Mouse (Mus musculus): ENCODE measurements around the gene Pkd2.
"Not testable (repeated sequence)": the region's sequence is repeated elsewhere in the genome, so short reads cannot be mapped to it uniquely, and the experiment has no call there.

Pkd2 gene

GRCm38 (mm10) chr5:104458832-104459705, at the start of gene Pkd2:
Gene Pkd2 (plus strand): TSS chr5:104459450.
- peak; percentile 76 for DNase-seq (ENCODE audit: low spot score)

DNA sequence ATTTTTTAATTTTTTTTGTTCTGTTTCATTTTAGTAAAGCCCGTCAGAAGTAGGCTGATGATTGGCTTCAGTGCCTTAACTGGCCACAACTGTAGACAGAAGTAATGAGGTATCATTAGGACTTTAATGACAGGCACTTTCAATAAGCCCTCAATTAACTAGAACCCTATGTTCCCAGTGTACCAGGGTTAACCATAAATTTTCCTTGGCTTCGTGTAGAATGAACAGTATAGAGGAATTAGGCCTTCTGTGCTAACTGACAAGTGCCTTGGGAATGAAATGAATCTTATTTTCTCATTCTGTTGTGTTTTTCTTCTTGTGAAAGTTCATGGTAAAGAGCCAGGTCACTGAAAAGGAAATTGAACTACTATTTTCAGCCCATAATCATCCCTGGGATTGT, 43.3 kb upstream of the Pkd2 start:
- no peak for DNase-seq (ENCODE audit: low spot score)

- no peak for DNase-seq (ENCODE audit: low spot score)
Observed at GRCm38 (mm10) chr5:104417028-104417427, 42.2 kb upstream of the Pkd2 start.

- no peak for DNase-seq (ENCODE audit: low spot score)
Observed at GRCm38 (mm10) chr5:104417721-104418120, 41.5 kb upstream of the Pkd2 start.

DNA sequence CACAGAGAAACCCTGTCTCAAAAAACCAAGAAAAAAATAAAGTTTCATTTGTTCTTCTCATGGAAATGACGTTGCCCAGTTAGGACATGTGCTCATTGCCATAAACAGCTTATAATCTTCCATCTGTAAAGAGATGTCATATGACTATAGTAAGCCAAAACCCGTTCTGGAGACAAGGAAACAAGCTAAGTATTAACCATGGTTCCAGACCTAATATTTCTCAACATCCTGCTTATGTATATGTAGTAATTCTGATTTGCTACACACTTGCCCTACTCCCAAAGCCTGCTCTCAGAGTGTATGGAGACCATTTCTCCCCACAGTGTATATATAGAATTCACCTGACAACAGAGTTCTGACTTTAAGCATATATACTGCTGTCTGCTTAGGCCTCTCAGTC, 37.2 kb upstream of the Pkd2 start:
- DNase-seq (ENCODE audit: low spot score): no peak

DNA sequence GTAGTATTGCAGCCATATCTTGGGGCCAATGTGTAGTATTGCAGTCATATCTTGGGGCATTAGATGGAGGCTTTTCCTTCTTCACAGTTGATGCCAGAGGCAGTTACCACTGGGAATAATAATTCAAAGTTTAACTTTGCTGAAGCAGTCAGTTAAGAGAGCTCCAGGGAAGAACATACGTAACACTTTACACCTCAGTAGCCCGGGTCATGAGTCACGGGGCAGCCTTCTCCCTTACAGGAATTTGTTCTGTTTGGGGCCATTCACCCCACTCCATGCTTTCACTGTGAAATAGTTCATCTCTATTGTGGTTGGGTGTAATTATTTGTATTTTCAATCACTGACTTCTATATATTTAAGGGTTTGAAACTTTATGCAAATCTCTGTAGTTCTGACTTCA, 35.4 kb upstream of the Pkd2 start:
- no peak for DNase-seq (ENCODE audit: low spot score)

GRCm38 (mm10) chr5:104425949-104426348, 33.3 kb upstream of the Pkd2 start:
- no peak for DNase-seq (ENCODE audit: low spot score)

GRCm38 (mm10) chr5:104432886-104433285, 26.4 kb upstream of the Pkd2 start:
- DNase-seq (ENCODE audit: low spot score): no peak

- no peak for DNase-seq (ENCODE audit: low spot score)
Observed at GRCm38 (mm10) chr5:104433968-104434565, 25.2 kb upstream of the Pkd2 start.

- no peak for DNase-seq (ENCODE audit: low spot score)
Observed at GRCm38 (mm10) chr5:104434835-104435301, 24.4 kb upstream of the Pkd2 start, which contains the start of gene Spp1. Gene Spp1 (plus strand): TSS chr5:104435118.

GRCm38 (mm10) chr5:104436406-104437076, 22.7 kb upstream of the Pkd2 start:
- no peak for DNase-seq (ENCODE audit: low spot score)

GRCm38 (mm10) chr5:104442396-104442795, 16.9 kb upstream of the Pkd2 start:
- DNase-seq (ENCODE audit: low spot score): no peak

GRCm38 (mm10) chr5:104442850-104443249, 16.4 kb upstream of the Pkd2 start:
- no peak for DNase-seq (ENCODE audit: low spot score)

GRCm38 (mm10) chr5:104446156-104446555, 13.1 kb upstream of the Pkd2 start:
- peak; percentile 45 for DNase-seq (ENCODE audit: low spot score)

GRCm38 (mm10) chr5:104448346-104448745, 10.9 kb upstream of the Pkd2 start:
- not testable (repeated sequence) for DNase-seq (ENCODE audit: low spot score)

DNA sequence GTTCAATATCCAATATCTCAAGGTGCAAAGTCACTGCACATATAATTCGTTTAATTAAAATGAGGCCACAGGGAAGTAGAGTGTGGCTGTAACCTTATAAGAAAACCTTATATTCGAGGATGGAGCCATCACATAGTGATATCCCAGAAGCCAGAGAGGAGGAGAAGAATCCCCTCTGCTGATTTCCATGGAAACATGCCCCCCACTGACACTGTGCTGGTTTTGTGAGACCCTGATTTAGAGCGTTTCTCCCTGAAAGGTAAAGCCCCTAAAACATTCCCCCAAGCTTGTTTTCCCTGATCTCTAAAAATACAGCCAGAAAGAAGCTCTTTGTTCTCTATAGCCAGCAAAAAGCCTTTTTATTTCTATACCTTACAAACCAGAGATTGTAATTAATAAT, 9.8 kb upstream of the Pkd2 start:
- no peak for DNase-seq (ENCODE audit: low spot score)

DNA sequence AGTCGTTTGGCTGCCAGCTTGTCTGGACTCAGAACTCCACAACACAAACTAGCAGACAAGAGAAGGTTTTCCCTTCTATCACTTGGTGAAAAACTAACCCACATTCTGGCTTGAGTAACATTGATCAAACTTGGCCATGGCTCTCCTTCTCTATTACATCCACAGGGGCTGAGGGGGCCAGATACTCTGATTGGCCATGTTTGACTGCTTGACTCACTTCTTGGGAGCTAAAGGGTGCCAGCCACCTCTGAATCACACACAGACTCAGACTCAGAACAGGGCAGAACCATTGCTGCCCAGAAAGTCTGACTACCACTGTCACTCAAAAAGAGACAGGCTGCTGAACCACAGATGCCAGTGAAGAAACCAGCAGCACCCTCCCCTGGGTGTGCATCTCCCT, 6.2 kb upstream of the Pkd2 start:
- DNase-seq (ENCODE audit: low spot score): no peak

DNA sequence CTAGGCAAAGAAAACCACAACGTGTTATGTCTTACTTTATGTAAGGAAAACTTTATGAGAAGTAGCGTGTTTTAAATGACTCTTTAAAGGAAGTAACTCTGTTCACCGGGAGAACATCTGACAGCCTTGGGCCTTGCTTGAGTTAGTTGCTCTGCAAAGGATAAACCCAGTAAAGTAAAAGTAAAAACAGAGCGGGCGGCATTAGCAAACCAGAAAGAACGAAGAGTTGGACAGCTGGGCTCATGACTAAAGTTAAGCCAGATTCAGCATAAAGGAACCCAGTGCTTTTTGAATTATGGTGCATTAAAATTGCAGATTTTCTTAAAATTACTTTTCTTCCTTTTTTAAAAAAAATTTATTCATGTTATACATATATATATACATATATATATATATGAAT, 4.7 kb upstream of the Pkd2 start:
- DNase-seq (ENCODE audit: low spot score): no peak

DNA sequence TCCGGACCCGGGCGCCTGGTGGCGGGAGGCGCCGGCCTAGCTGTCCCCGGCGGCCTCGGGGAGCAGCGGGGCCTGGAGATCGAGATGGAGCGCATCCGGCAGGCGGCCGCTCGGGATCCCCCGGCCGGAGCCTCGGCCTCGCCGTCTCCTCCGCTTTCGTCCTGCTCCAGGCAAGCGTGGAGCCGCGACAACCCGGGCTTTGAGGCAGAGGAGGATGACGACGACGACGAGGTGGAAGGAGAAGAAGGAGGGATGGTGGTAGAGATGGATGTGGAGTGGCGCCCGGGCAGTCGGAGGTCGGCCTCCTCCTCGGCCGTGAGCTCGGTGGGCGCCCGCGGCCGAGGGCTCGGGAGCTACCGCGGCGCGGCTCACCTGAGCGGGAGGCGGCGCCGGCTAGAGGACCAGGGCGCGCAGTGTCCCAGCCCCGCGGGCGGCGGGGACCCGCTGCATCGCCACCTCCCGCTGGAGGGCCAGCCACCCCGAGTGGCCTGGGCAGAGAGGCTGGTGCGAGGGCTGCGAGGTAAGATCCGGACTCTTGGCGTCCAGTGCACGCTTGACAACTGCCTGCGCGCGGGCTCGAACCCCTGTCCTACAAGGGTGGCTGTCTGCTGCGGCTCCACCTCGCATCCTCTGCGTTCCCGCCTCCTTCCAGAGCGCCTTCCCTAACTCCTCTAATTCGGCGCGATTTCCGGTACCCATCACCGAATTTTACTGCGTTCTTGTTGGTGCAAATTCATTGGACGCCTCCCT, 631 bp downstream of the Pkd2 start:
- peak; percentile 20 for DNase-seq (ENCODE audit: low spot score)

GRCm38 (mm10) chr5:104460456-104460838, 1.2 kb downstream of the Pkd2 start:
- no peak for DNase-seq (ENCODE audit: low spot score)

GRCm38 (mm10) chr5:104460856-104461255, 1.6 kb downstream of the Pkd2 start:
- DNase-seq (ENCODE audit: low spot score): no peak

DNA sequence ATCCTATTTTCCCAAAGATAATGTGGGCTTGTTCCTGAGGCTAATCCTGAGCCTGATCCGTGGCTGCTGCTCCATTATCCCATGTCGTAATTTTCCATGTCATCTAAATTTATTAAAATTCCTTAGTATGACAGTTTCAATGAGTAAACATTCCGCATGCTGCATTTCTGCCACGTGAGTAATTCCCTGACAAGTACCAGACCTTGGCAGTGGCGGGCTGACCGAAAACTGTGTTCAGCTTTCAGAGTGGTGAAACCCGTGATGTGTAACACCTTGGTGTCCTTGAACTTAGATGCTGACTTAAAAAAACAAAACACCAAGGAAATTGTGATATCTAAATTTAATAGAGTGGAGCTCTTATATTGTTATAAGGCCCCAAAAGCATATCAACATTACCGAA, 6.0 kb downstream of the Pkd2 start:
- no peak for DNase-seq (ENCODE audit: low spot score)
